Mouse (Mus musculus): ENCODE measurements around the gene Fbxl13. TPM values are rescaled to one million over a fixed set of nuclear protein-coding genes. Genes with fewer than 3 reads are reported as not detected.

The Fbxl13 gene
- total and polyA plus RNA-seq, 3 experiments = 0.14 to 0.30 (median 0.19) TPM

DNA sequence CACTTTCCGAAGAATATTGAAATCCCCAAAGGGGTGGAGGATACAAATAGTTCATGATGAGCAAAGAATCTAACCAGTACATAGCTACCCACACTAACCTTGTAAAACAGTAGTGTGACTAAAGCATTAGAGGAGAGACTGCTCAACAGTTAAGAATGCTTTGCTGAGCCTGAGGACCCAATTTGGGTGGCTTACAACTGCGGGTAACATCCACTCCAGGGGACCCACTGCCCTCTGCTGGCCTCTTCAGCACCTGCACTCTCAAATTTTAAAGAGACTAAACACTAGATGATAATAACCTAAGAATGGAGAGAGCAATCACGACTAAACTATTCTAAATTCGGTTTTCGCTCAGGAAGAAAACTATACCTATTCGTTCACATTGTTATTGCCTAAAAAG is 58.7 kb downstream of the Fbxl13 start (continued):
- no peak for TF ChIP-seq BHLHE40 (IDR thresholded peaks at IDR 0.05; ENCODE audit: low read depth, low read length)
- TF ChIP-seq TCF12 (IDR thresholded peaks at IDR 0.05; ENCODE audit: low read depth, low read length) = no peak
- TF ChIP-seq POLR2A (IDR thresholded peaks at IDR 0.05; ENCODE audit: low read depth, low read length) = no peak
- TF ChIP-seq PAX5 (IDR thresholded peaks at IDR 0.05; ENCODE audit: low read length) = no peak
- TF ChIP-seq MEF2A (IDR thresholded peaks at IDR 0.05; ENCODE audit: borderline replicate concordance, low read depth, low read length) = no peak
- TF ChIP-seq MXI1 (IDR thresholded peaks at IDR 0.05; ENCODE audit: low read depth, low read length) = no peak
- peak; percentile 76 to 94; a peak in 3 of 4 replicates for TF ChIP-seq CTCF (conservative IDR thresholded peaks at IDR 0.05 in 1 of 2, IDR thresholded peaks at IDR 0.05 in 1 of 2; ENCODE audit: low read depth in 2 of 2, low read length in 2 of 2)
- TF ChIP-seq ZKSCAN1 (IDR thresholded peaks at IDR 0.05; ENCODE audit: borderline replicate concordance, low read depth, low read length) = no peak
- no peak for TF ChIP-seq GABPA (IDR thresholded peaks at IDR 0.05; ENCODE audit: insufficient replicate concordance, low read depth, low read length)
- TF ChIP-seq JUN (IDR thresholded peaks at IDR 0.05; ENCODE audit: insufficient read depth, low read depth, low read length) = no peak
- TF ChIP-seq POLR2AphosphoS2 (IDR thresholded peaks at IDR 0.05; ENCODE audit: low read depth, low read length) = no peak
- no peak for TF ChIP-seq MYC (IDR thresholded peaks at IDR 0.05; ENCODE audit: low read depth, low read length)

DNA sequence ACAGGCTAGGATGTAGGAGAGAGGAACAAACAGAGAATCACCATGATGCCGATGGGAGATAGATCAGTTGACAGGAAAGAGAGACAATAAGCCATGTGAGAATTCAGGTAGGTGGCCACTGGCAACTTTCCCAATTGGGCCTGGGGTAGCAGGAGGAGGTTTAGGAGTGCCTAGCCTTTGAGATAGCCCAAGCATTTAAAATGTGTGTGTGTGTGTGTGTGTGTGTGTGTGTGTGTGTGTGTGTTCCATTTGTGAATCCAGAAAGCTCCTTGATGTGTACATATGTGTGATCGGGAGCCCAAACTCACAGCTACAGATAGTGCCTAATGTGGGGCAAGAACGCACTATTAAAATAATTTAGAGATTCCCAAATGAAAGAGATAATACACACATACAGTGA is 67.3 kb downstream of the Fbxl13 start:
- H3K9ac ChIP-seq (ENCODE audit: insufficient read depth, low read depth) = no peak overlapping the region
- H3K27me3 ChIP-seq (replicated peaks) = no peaks in the 10 kb centered on the region
- H3K27ac ChIP-seq (ENCODE audit: insufficient read depth, low read depth) = no peak overlapping the region
- no peak overlapping the region for H3K4me3 ChIP-seq (replicated peaks in 1 of 3; ENCODE audit: low read depth in 2 of 3, low read length in 2 of 3, poor library complexity in 1 of 3)
- peaks cover 0 to 10% of the 10 kb centered on the region in 2 experiments; a peak in 2 of 4 replicates for H3K4me1 ChIP-seq (ENCODE audit: control insufficient read depth in 1 of 2, insufficient read depth in 2 of 2)
- no peaks in the 10 kb centered on the region for H3K36me3 ChIP-seq (replicated peaks in 1 of 2; ENCODE audit: control insufficient read depth in 1 of 2, insufficient read depth in 1 of 2, low read length in 1 of 2)
- DNase-seq (ENCODE audit: extremely low read depth) = no peak
- no peaks in the 10 kb centered on the region for H3K9me3 ChIP-seq (replicated peaks; ENCODE audit: low read length)
- TF ChIP-seq RCOR1 (conservative IDR thresholded peaks at IDR 0.05; ENCODE audit: low read depth, low read length) (no peak), POLR2A (IDR thresholded peaks at IDR 0.05; ENCODE audit: low read depth, low read length) (no peak), MAZ (IDR thresholded peaks at IDR 0.05; ENCODE audit: low read depth, low read length) (no peak), MEF2A (IDR thresholded peaks at IDR 0.05; ENCODE audit: borderline replicate concordance, low read depth, low read length) (no peak), BHLHE40 (IDR thresholded peaks at IDR 0.05; ENCODE audit: low read depth, low read length) (no peak), JUND (conservative IDR thresholded peaks at IDR 0.05; ENCODE audit: low read depth, low read length) (no peak), HCFC1 (IDR thresholded peaks at IDR 0.05; ENCODE audit: low read depth, low read length) (no peak), ZC3H11A (IDR thresholded peaks at IDR 0.05; ENCODE audit: low read depth, low read length) (no peak), MYC (IDR thresholded peaks at IDR 0.05; ENCODE audit: low read depth, low read length) (no peak), UBTF (IDR thresholded peaks at IDR 0.05; ENCODE audit: low read depth, low read length) (no peak), RAD21 (IDR thresholded peaks at IDR 0.05; ENCODE audit: low read depth, low read length) (no peak)
- H3K79me2 ChIP-seq (replicated peaks; ENCODE audit: control insufficient read depth, extremely low read depth, insufficient read depth, poor library complexity, severe bottlenecking) = no peaks in the 10 kb centered on the region
- no peak overlapping the region for H3K4me2 ChIP-seq (ENCODE audit: insufficient read depth, low read depth, poor library complexity, severe bottlenecking)
- dilution Hi-C loops (cut with MboI; ENCODE audit: extremely low pct_ligation_motif_present, extremely low pct_unique_long_range_greater_than_20kb, low sequenced_read_pairs) (no loop called here), in situ Hi-C loops (cut with MboI; ENCODE audit: low pct_ligation_motif_present, low pct_unique_long_range_greater_than_20kb, low sequenced_read_pairs) (no loop called here)

DNA sequence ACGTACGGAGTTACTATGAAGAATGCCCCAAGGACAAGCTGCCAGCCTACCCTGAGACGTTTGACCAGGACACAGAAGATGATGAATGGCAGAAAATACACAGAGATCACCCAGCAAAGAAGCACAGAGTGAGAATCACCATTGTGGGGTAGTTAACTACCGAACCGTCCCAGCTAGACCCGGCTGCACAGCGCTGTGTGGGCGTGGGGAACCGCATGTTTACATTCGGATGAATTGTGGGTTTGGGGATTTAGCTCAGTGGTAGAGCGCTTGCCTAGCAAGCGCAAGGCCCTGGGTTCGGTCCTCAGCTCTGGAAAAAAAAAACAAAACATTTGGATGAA is 70.3 kb downstream of the Fbxl13 start:
- Histone ChIP-seq H3K9me3 (replicated peaks; ENCODE audit: low read length) (no peaks in the 10 kb centered on the region), H3K4me3 (replicated peaks in 1 of 3; ENCODE audit: low read depth in 2 of 3, low read length in 2 of 3, poor library complexity in 1 of 3) (no peak overlapping the region), H3K27me3 (replicated peaks) (no peaks in the 10 kb centered on the region), H3K4me2 (ENCODE audit: insufficient read depth, low read depth, poor library complexity, severe bottlenecking) (no peak overlapping the region), H3K9ac (ENCODE audit: insufficient read depth, low read depth) (no peak overlapping the region), H3K27ac (ENCODE audit: insufficient read depth, low read depth) (no peak overlapping the region), H3K36me3 (replicated peaks in 1 of 2; ENCODE audit: control insufficient read depth in 1 of 2, insufficient read depth in 1 of 2, low read length in 1 of 2) (no peaks in the 10 kb centered on the region), H3K79me2 (replicated peaks; ENCODE audit: control insufficient read depth, extremely low read depth, insufficient read depth, poor library complexity, severe bottlenecking) (no peaks in the 10 kb centered on the region), H3K4me1 (ENCODE audit: control insufficient read depth in 1 of 2, insufficient read depth in 2 of 2) (peaks cover 0 to 10% of the 10 kb centered on the region in 2 experiments; a peak in 2 of 4 replicates)
- dilution Hi-C loops (cut with MboI; ENCODE audit: extremely low pct_ligation_motif_present, extremely low pct_unique_long_range_greater_than_20kb, low sequenced_read_pairs) = no loop called here
- in situ Hi-C loops (cut with MboI; ENCODE audit: low pct_ligation_motif_present, low pct_unique_long_range_greater_than_20kb, low sequenced_read_pairs) = no loop called here
- no peak for DNase-seq (ENCODE audit: extremely low read depth)
- TF ChIP-seq MEF2A (IDR thresholded peaks at IDR 0.05; ENCODE audit: borderline replicate concordance, low read depth, low read length) (no peak), RAD21 (IDR thresholded peaks at IDR 0.05; ENCODE audit: low read depth, low read length) (no peak), JUN (IDR thresholded peaks at IDR 0.05; ENCODE audit: insufficient read depth, low read depth, low read length) (no peak), NELFE (IDR thresholded peaks at IDR 0.05; ENCODE audit: low read depth, low read length) (no peak), MAZ (IDR thresholded peaks at IDR 0.05; ENCODE audit: low read depth, low read length) (no peak), MYC (IDR thresholded peaks at IDR 0.05; ENCODE audit: low read depth, low read length) (no peak), ZKSCAN1 (IDR thresholded peaks at IDR 0.05; ENCODE audit: borderline replicate concordance, low read depth, low read length) (no peak), JUND (conservative IDR thresholded peaks at IDR 0.05; ENCODE audit: low read depth, low read length) (no peak), TCF12 (IDR thresholded peaks at IDR 0.05; ENCODE audit: low read depth, low read length) (no peak), PAX5 (IDR thresholded peaks at IDR 0.05; ENCODE audit: low read length) (no peak), IRF4 (IDR thresholded peaks at IDR 0.05; ENCODE audit: low read depth, low read length) (no peak), ZMIZ1 (IDR thresholded peaks at IDR 0.05; ENCODE audit: low read depth, low read length) (no peak), RCOR1 (conservative IDR thresholded peaks at IDR 0.05; ENCODE audit: low read depth, low read length) (no peak), TBP (conservative IDR thresholded peaks at IDR 0.05; ENCODE audit: low read depth, low read length) (no peak), SIN3A (IDR thresholded peaks at IDR 0.05; ENCODE audit: low read length) (no peak), EP300 (IDR thresholded peaks at IDR 0.05; ENCODE audit: low read length) (no peak), BHLHE40 (IDR thresholded peaks at IDR 0.05; ENCODE audit: low read depth, low read length) (no peak)

All from CH12.LX (cell line).